Mouse (Mus musculus): Measurements from ENCODE around the gene Ndufaf8.

Gene Ndufaf8

DNA sequence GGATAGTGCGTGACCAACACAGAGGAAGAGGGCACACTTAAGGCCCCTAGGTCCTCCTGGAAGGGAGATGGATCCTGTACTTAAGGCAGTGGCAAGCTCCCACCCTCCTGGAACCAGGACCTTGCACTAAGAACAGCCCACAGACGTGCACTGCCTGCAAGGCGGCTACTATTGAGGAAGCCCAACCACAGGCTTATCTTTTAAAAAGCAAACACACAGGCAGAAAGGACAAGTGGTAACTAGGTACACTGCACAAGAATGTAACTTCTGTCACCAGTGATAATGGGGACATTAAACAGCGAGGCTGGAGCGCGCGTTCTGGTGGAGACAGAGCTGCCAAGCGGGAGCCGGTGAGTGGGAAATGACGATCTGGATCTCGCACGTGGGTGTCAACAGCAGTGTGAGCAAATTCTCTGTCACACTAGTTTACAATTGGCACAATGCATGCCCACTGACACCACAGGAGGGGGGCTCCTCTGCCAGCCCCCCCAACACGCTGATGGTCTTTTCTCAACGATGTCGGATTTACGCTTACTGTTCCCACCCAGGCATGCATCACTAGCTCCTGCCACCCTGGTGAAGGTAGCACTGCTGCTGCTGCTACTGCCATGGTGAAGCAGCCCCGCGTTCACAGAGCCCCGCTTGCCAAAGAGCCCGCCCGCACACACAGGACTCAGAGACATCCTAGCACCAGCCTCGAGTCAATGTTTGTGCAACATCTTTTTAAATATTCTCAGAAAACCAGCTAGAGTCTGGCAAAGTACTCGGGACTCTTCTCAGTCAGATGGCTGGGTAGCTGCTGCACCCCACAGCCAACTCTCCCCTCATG lies 38.3 kb downstream of the Ndufaf8 start:
- no peak for DNase-seq

DNA sequence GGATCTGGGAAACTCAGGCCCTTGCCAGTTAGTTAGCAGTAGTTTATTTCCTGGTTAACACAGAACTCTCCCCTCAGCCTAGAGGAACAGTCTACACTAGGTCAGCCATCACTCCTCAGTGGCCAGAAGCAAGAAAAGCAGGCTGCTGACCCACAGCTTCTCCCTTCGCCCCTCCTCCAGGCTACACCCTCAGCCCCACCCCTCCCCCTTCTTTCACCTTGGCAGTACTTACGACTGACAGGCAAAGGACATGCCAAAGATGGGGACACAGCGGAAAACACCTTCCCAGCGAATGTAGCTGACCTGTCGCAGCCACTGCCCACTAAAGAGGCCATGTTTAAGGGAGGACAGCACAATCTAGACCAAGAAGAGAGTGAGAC lies 38.9 kb downstream of the Ndufaf8 start:
- no peak for DNase-seq

DNA sequence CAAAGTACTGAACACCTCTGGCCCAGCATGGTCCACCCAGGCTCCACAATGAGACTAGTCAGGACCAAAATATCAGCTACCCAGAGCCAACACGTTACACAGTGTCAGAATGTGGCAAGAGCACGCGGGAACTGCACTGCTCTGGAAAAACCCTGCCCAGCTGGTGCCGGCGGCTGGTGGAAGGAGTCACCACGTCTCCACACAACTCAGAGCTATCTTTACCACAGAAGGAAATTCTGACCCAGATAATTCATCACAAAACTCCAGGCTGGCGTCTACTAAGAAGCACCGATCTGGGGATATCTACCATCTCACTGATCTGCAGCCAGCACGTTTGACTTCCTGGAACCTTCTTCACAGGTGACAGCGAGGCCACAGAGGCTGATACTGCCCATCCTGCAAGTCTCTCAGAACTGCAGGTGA lies 40.6 kb downstream of the Ndufaf8 start:
- no peak for DNase-seq

DNA sequence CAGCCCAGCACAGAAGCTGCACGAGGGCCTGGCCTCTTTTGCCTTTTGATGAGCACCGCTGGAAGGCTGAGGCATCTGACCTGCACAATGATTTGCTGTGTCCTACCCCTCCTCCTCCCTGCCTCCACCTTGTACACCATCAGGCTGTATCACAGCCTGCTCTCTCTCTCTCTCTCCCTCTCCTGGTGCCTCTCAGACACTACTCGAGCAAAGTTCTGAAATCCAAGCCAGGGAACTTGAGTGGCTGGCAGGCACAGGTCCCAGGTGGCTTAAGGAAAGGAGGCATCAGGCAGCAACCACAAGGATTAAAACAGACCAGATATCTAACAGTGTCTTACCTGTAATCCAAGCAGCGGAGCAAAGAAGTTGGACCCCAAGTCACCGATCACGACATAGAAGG lies 41.5 kb downstream of the Ndufaf8 start:
- no peak for DNase-seq

DNA sequence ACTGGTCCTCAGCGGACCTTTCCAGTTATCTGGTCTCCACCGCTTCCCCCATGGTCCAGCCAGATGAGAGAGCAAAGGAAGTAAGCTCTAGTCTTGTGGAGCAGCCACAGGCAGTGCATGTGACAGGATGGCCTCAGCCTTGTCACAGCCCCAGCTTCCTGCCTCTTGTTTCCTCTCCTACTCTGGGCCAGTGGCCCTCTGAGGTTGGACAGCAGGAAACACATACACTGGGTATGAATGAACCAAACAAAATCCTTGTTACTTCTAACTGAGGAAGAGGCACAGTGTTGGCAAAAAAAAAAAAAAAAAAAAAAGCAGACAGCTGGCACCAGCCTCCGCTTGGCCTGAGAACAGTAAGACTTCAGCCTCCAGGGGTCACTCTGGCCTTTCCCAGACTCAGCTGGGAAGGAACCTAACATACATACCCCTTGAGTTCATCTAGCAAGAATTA lies 43.9 kb downstream of the Ndufaf8 start:
- DNase-seq = peak; percentile 43

DNA sequence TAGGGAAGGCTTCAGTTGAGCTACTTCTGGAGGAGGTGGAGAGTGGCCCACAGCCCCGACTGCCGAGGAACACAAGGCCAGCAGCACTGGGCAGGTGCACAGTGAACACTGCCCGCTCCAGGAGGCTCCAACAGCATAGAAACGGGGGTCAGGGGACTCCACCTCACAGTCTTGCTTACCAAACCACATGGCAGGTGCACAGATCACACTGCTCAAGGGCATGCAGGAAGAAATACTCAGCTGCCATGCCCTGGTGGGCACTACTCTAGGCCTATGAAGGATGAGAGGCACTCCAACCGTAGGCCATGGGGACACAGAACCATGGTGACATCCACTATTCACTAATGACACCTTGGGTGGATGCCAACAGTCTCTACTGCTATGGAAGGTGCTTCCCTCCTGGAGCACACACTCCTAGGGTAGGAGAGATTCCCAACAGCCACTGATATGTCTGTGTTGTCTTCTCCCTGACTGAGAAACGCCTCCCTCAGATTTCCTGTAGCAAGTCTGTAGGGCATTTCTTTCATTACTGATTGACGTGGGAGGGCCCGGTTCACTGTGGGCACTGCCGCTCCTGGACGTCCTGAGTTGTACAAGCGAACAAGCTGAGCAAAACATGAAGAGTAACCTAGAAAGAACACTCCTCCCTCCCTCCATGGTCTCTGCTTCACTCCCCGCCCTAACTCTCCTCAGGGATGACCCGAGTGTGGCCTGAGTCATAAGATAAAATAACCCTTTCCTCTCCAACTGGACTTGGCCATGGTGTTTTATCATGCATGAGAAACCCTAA lies 45.2 kb downstream of the Ndufaf8 start:
- DNase-seq = no peak

DNA sequence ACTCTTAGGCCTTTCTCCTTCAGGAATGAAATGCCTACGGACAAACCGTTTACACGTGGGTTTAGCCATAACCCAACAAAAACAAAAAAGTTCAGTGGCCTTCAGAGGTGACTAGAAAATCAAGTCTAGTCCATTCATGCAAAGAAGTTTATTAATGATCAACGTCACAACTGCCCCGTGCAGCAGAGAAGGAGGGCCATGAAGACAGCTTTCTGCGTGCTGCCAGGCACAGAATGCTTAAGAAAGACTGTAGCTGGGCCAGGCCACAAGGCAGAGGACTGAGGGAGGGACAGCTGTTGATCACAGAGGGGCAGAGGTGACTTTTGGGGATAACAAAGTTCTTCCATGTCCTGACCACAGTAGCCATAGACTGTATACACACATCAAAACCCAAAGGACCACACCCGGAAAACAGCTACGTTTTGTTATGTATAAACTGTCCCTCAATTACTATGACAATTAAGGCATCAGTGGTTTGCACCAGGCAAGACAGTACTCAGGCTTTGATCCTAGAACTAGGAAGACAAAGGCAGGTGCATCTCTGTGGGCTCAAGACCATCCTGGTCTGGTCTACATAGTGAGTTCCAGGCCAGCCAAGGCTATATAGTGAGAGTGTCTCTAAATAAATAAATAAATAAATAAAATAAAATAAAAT lies 49.6 kb downstream of the Ndufaf8 start:
- DNase-seq = no peak

DNA sequence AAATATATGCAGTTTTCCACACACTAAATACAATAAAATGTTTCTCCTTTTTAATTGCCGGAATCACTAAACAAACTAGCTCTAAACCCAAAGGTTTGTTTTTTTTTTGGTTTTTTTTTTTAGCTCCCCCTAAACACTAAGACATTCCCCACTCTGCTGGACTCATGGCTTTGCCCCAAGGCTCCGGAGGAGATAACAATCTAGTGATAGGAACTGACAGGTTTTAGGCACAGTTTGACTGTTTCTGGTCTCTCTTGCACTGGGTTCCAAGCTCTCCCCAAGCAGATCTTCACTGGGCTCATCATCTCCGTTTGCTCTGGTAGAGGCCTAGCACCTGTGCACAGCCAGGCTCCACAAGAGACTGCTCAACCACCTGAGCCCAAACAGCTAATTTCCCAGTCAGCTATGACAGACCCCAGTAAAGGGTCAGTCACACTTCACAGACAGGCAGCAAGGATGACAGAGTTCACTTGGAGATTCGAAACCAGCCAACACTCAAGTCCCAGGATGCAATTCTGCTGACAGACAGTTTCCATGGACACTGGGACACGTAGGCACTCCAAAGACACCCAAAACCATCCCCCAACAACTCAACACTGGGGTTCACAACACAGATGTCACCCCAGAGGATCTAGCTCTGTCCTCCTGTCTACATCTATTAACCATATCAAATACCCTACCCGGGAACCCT lies 50.9 kb downstream of the Ndufaf8 start:
- no peak for DNase-seq

All from thymus, postnatal 14 days (tissue).